26 mouse cellular contexts compared by ENCODE assay signal in the genomic region with DNA sequence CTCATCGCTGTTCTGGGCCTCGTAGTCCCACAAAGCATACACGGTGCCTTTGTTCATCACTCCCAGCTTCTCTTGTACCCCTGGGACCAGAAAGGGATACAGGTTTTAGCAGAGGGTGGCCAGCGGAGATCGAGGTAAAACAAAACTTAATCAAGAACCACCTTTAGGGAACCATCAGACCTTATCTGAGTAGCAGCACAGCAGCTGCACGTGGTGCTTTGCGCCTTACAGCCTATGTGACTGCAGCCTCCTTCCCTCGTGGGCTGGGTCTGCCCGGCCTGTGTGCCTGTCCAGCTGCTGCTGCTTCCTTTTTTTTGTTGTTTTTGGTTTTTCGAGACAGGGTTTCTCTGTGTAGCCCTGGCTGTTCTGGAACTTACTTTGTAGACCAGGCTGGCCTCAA. TPM values are rescaled to one million over a fixed set of nuclear protein-coding genes. Genes with fewer than 3 reads are reported as not detected.
DNase-seq lines count a peak whose midpoint lies in the region; ATAC-seq and TF ChIP-seq lines count a peak whose summit lies in the region.
"Had no signal": no experiment of that assay in that cellular context is flagged by ENCODE, and none has a peak within 500 bp of the region (broad histone marks: within the 10 kb centered on the region; RNA-seq: fewer than 3 reads in every experiment).

No protein-coding gene starts in this region.

- no peak for ATAC-seq in forebrain, embryonic 12.5 days (ENCODE audit: low FRiP score)
- ATAC-seq in midbrain, postnatal 0 days (ENCODE audit: low FRiP score) = no peak
- ATAC-seq in liver, postnatal 0 days = peak; percentile 59
- ATAC-seq: forebrain, embryonic 15.5 days had no signal

- WGBS in forebrain, embryonic 12.5 days = 88% methylated on average over 10 of the region's 10 CpGs
- WGBS in forebrain, embryonic 10.5 days = 89% methylated on average over 10 of the region's 10 CpGs
- 88% methylated on average over 10 of the region's 10 CpGs for WGBS in midbrain, embryonic 10.5 days
- WGBS in midbrain, postnatal 0 days = 82% methylated on average over 10 of the region's 10 CpGs
- WGBS in liver, postnatal 0 days (ENCODE audit: insufficient replicate concordance) = 59% methylated on average over 10 of the region's 10 CpGs

- H3K4me1 ChIP-seq in forebrain, embryonic 12.5 days = no peaks in the 10 kb centered on the region; the same call in 1 of the 2 replicates
- H3K4me1 ChIP-seq in forebrain, embryonic 10.5 days = no peaks in the 10 kb centered on the region
- peaks cover 6% of the 10 kb centered on the region; the same call in 1 of the 2 replicates for H3K4me1 ChIP-seq in midbrain, embryonic 10.5 days
- H3K4me1 ChIP-seq in midbrain, postnatal 0 days (ENCODE audit: insufficient read depth, low read length) = no peaks in the 10 kb centered on the region
- no peaks in the 10 kb centered on the region for H3K4me1 ChIP-seq in liver, postnatal 0 days (ENCODE audit: insufficient read depth)
- H3K4me1 ChIP-seq: embryonic facial prominence, embryonic 12.5 days; hindbrain, embryonic 15.5 days; limb, embryonic 12.5 days; stomach, embryonic 15.5 days had no signal

- H3K36me3 ChIP-seq in forebrain, embryonic 12.5 days (replicated peaks) = peaks cover 65% of the 10 kb centered on the region
- peaks cover 70% of the 10 kb centered on the region for H3K36me3 ChIP-seq in forebrain, embryonic 10.5 days (replicated peaks)
- H3K36me3 ChIP-seq in midbrain, embryonic 10.5 days = peaks cover 66% of the 10 kb centered on the region
- peaks cover 90% of the 10 kb centered on the region for H3K36me3 ChIP-seq in midbrain, postnatal 0 days (ENCODE audit: insufficient read depth, low read length)
- H3K36me3 ChIP-seq in liver, postnatal 0 days (replicated peaks; ENCODE audit: insufficient read depth, low read length) = peaks cover 61% of the 10 kb centered on the region

- 0 out of 2 replicates have a peak overlapping the region, but pooled peaks have one; percentile 19 for H3K27ac ChIP-seq in forebrain, embryonic 12.5 days
- no peak overlapping the region for H3K27ac ChIP-seq in forebrain, embryonic 10.5 days
- H3K27ac ChIP-seq in midbrain, embryonic 10.5 days (replicated peaks) = peak overlapping the region; percentile 24; the same call in 1 of the 2 replicates
- H3K27ac ChIP-seq in midbrain, postnatal 0 days (ENCODE audit: low read depth, low read length) = no peak overlapping the region
- peak overlapping the region; percentile 55; the same call in 1 of the 2 replicates for H3K27ac ChIP-seq in liver, postnatal 0 days (ENCODE audit: low read depth)
- H3K27ac ChIP-seq: embryonic facial prominence, embryonic 12.5 days; heart, embryonic 13.5 days; hindbrain, embryonic 15.5 days; limb, embryonic 12.5 days; neural tube, embryonic 13.5 days; stomach, embryonic 15.5 days had no signal

- H3K9me3 ChIP-seq in forebrain, embryonic 12.5 days = no peaks in the 10 kb centered on the region
- no peaks in the 10 kb centered on the region for H3K9me3 ChIP-seq in forebrain, embryonic 10.5 days
- H3K9me3 ChIP-seq in midbrain, embryonic 10.5 days (replicated peaks) = no peaks in the 10 kb centered on the region
- no peaks in the 10 kb centered on the region for H3K9me3 ChIP-seq in midbrain, postnatal 0 days (ENCODE audit: low read length)
- no peaks in the 10 kb centered on the region for H3K9me3 ChIP-seq in liver, postnatal 0 days (ENCODE audit: low read length)
- H3K9me3 ChIP-seq: embryonic facial prominence, embryonic 12.5 days; forebrain, embryonic 15.5 days; heart, embryonic 13.5 days; hindbrain, embryonic 15.5 days; limb, embryonic 12.5 days; neural tube, embryonic 13.5 days; stomach, embryonic 15.5 days had no signal

- H3K9ac ChIP-seq in forebrain, embryonic 12.5 days = no peak overlapping the region
- H3K9ac ChIP-seq in midbrain, postnatal 0 days (replicated peaks; ENCODE audit: low read length, poor library complexity, severe bottlenecking) = no peak overlapping the region
- H3K9ac ChIP-seq in liver, postnatal 0 days (replicated peaks) = no peak overlapping the region
- H3K9ac ChIP-seq: forebrain, embryonic 15.5 days; heart, embryonic 13.5 days; hindbrain, embryonic 15.5 days; limb, embryonic 12.5 days; neural tube, embryonic 13.5 days; stomach, embryonic 15.5 days had no signal

- TF ChIP-seq EP300 in liver, postnatal 0 days (IDR thresholded peaks at IDR 0.05; ENCODE audit: low read depth) = no peak

- H3K4me2 ChIP-seq in forebrain, embryonic 12.5 days = no peak overlapping the region
- no peak overlapping the region for H3K4me2 ChIP-seq in midbrain, postnatal 0 days (ENCODE audit: low read depth, low read length, poor library complexity, severe bottlenecking)
- H3K4me2 ChIP-seq in liver, postnatal 0 days (ENCODE audit: low read depth, low read length) = no peak overlapping the region
- H3K4me2 ChIP-seq: embryonic facial prominence, embryonic 12.5 days; forebrain, embryonic 15.5 days; heart, embryonic 13.5 days; hindbrain, embryonic 15.5 days; limb, embryonic 12.5 days; neural tube, embryonic 13.5 days; stomach, embryonic 15.5 days had no signal

- H3K27me3 ChIP-seq in forebrain, embryonic 12.5 days = no peaks in the 10 kb centered on the region
- no peaks in the 10 kb centered on the region for H3K27me3 ChIP-seq in forebrain, embryonic 10.5 days (ENCODE audit: poor library complexity, severe bottlenecking)
- H3K27me3 ChIP-seq in midbrain, embryonic 10.5 days (ENCODE audit: low read depth, poor library complexity, severe bottlenecking) = no peaks in the 10 kb centered on the region
- no peaks in the 10 kb centered on the region for H3K27me3 ChIP-seq in midbrain, postnatal 0 days (ENCODE audit: insufficient read depth, low read length)
- H3K27me3 ChIP-seq in liver, postnatal 0 days (ENCODE audit: insufficient read depth, low read length) = no peaks in the 10 kb centered on the region
- H3K27me3 ChIP-seq: embryonic facial prominence, embryonic 12.5 days; forebrain, embryonic 15.5 days; heart, embryonic 13.5 days; hindbrain, embryonic 15.5 days; limb, embryonic 12.5 days; neural tube, embryonic 13.5 days; stomach, embryonic 15.5 days had no signal

- no peak for TF ChIP-seq CTCF in midbrain, postnatal 0 days (IDR thresholded peaks at IDR 0.05)
- no peak for TF ChIP-seq CTCF in liver, postnatal 0 days (IDR thresholded peaks at IDR 0.05; ENCODE audit: low read depth)

- no peak for DNase-seq in forebrain, embryonic 10.5 days (ENCODE audit: extremely low spot score, low spot score)
- no peak for DNase-seq in midbrain, embryonic 10.5 days (ENCODE audit: low spot score)
- no peak for DNase-seq in midbrain, postnatal 0 days (ENCODE audit: low spot score)
- DNase-seq in liver, postnatal 0 days = no peak
- no peak for DNase-seq in right cerebral cortex, postnatal 10 days (ENCODE audit: low spot score in 2 of 2)
- DNase-seq in cerebellum, postnatal 25 days = no peak
- DNase-seq: adrenal gland, postnatal 14 days; gastrocnemius, postnatal 10 days; heart, adult 18-20 months; heart, postnatal 14 days; kidney, adult 9 months; kidney, postnatal 14 days; lung, adult 2 months; lung, postnatal 14 days; midbrain, embryonic 14.5 days; retina, postnatal 1 day; thymus, postnatal 25 days had no signal

- H3K4me3 ChIP-seq in forebrain, embryonic 12.5 days (replicated peaks) = no peak overlapping the region
- no peak overlapping the region for H3K4me3 ChIP-seq in forebrain, embryonic 10.5 days
- H3K4me3 ChIP-seq in midbrain, embryonic 10.5 days = no peak overlapping the region
- H3K4me3 ChIP-seq in midbrain, postnatal 0 days (ENCODE audit: low read depth, low read length) = no peak overlapping the region
- H3K4me3 ChIP-seq in liver, postnatal 0 days (ENCODE audit: low read depth, low read length) = no peak overlapping the region
- H3K4me3 ChIP-seq: embryonic facial prominence, embryonic 12.5 days; forebrain, embryonic 15.5 days; heart, embryonic 13.5 days; hindbrain, embryonic 15.5 days; limb, embryonic 12.5 days; myocyte; neural tube, embryonic 13.5 days; stomach, embryonic 15.5 days had no signal

RNA-seq across cellular contexts. Expression of gene Zfyve21, which starts 16.4 kb away (rescaled TPM):
- 50.3 and 55.0 TPM in 2 replicates for polyA plus RNA-seq in forebrain, embryonic 12.5 days (2016; fragmentation: Nextera tagmentation; extraction: Ambion mirVana)
- polyA plus RNA-seq in forebrain, embryonic 10.5 days (2016; fragmentation: Nextera tagmentation; extraction: Ambion mirVana) = 68.2 and 69.3 TPM in 2 replicates
- 75.3 and 79.2 TPM in 2 replicates for polyA plus RNA-seq in midbrain, embryonic 10.5 days (2016; fragmentation: Nextera tagmentation; extraction: Ambion mirVana)
- total RNA-seq in midbrain, postnatal 0 days (2014; rRNA removed) = 30.6 and 30.9 TPM in 2 replicates
- 29.7 and 37.2 TPM in 2 replicates for polyA plus RNA-seq in midbrain, postnatal 0 days (2015; fragmentation: Nextera tagmentation; extraction: Ambion mirVana)
- 53.3 and 60.0 TPM in 2 replicates for polyA plus RNA-seq in liver, postnatal 0 days (2015; fragmentation: Nextera tagmentation; extraction: Ambion mirVana)

RNA-seq across cellular contexts. Expression of gene Xrcc3, which starts 16.7 kb away (rescaled TPM):
- 10.0 and 11.6 TPM in 2 replicates for polyA plus RNA-seq in forebrain, embryonic 12.5 days (2016; fragmentation: Nextera tagmentation; extraction: Ambion mirVana)
- 16.7 and 21.5 TPM in 2 replicates for polyA plus RNA-seq in forebrain, embryonic 10.5 days (2016; fragmentation: Nextera tagmentation; extraction: Ambion mirVana)
- polyA plus RNA-seq in midbrain, embryonic 10.5 days (2016; fragmentation: Nextera tagmentation; extraction: Ambion mirVana) = 16.7 and 18.2 TPM in 2 replicates
- 4.1 and 5.4 TPM in 2 replicates for total RNA-seq in midbrain, postnatal 0 days (2014; rRNA removed)
- polyA plus RNA-seq in midbrain, postnatal 0 days (2015; fragmentation: Nextera tagmentation; extraction: Ambion mirVana) = 1.7 and 2.5 TPM in 2 replicates
- 2.0 and 2.1 TPM in 2 replicates for polyA plus RNA-seq in liver, postnatal 0 days (2015; fragmentation: Nextera tagmentation; extraction: Ambion mirVana)

Comparison
In these comparisons a context has a peak if more than half of its experiments do, and no peak if none do; other contexts are left out.
1. H3K27ac ChIP-seq: peak in forebrain, embryonic 12.5 days (single experiment), midbrain, embryonic 10.5 days (single experiment) and liver, postnatal 0 days (single experiment); none in forebrain, embryonic 10.5 days (single experiment) and midbrain, postnatal 0 days (single experiment).